Mouse (Mus musculus) CH12.LX (cell line): ENCODE results near the gene Rhbdf2. TPM values are rescaled to one million over a fixed set of nuclear protein-coding genes. Genes with fewer than 3 reads are reported as not detected.

Source experiments
- DNase-seq: peaks from one replicate; pipeline ENCODE4 v3.0.0-alpha.2; 2013; ENCODE audit errors: extremely low read depth
- H3K27ac ChIP-seq: 2 replicates; pipeline ENCODE4 v1.5.1; 2012; ENCODE audit warnings: low read depth, mild to moderate bottlenecking, control low read depth, moderate library complexity; ENCODE audit not compliant: insufficient read depth
- H3K27me3 ChIP-seq: replicated peaks from 2 replicates; pipeline ENCODE3; 2012; ENCODE audit warnings: inconsistent platforms
- H3K36me3 ChIP-seq, 2 experiments: replicated peaks in 1 of 2; 2 replicates each; pipeline versions ENCODE3 to v1.6.1; 2012; ENCODE audit warnings: inconsistent platforms in 1 of 2, low read length in 1 of 2, mild to moderate bottlenecking in 1 of 2, mixed read lengths in 1 of 2, moderate library complexity in 1 of 2; ENCODE audit not compliant: control insufficient read depth in 1 of 2, insufficient read depth in 1 of 2
- H3K4me1 ChIP-seq, 2 experiments: 2 replicates each; pipeline ENCODE4 v1.6.1; 2012; ENCODE audit warnings: inconsistent platforms in 1 of 2, moderate library complexity in 1 of 2; ENCODE audit not compliant: insufficient read depth in 2 of 2, control insufficient read depth in 1 of 2
- H3K4me2 ChIP-seq: 2 replicates; pipeline ENCODE4 v1.6.1; 2012; ENCODE audit warnings: low read depth, mild to moderate bottlenecking, control low read depth; ENCODE audit not compliant: poor library complexity, insufficient read depth, severe bottlenecking
- H3K4me3 ChIP-seq, 3 experiments: fragments of 150-350 bp in 1 of 3; sonication (generic) in 1 of 3; replicated peaks in 1 of 3; 2 replicates each; pipeline versions ENCODE3 to v1.5.1; 2011 to 2012; ENCODE audit warnings: low read depth in 2 of 3, low read length in 2 of 3, mild to moderate bottlenecking in 2 of 3, moderate library complexity in 2 of 3, control low read depth in 1 of 3, improper control_type of control experiment in 1 of 3, inconsistent platforms in 1 of 3, mixed read lengths in 1 of 3; ENCODE audit not compliant: poor library complexity in 1 of 3
- H3K79me2 ChIP-seq: replicated peaks from 2 replicates; pipeline ENCODE4 v1.6.1; 2012; ENCODE audit warnings: mild to moderate bottlenecking, moderate library complexity; ENCODE audit not compliant: control insufficient read depth, poor library complexity, insufficient read depth, severe bottlenecking; ENCODE audit errors: extremely low read depth
- H3K9ac ChIP-seq: 2 replicates; pipeline ENCODE4 v1.6.1; 2012; ENCODE audit warnings: low read depth, mild to moderate bottlenecking, control low read depth, moderate library complexity; ENCODE audit not compliant: insufficient read depth
- H3K9me3 ChIP-seq: replicated peaks from 2 replicates; pipeline ENCODE3; 2012; ENCODE audit warnings: low read length, inconsistent platforms, mixed read lengths
- BHLHE40 ChIP-seq: IDR thresholded peaks from 2 replicates; pipeline ENCODE4 v1.6.1; 2011; ENCODE audit warnings: mild to moderate bottlenecking, low read depth, low read length, improper control_type of control experiment
- CHD1 ChIP-seq: IDR thresholded peaks from 2 replicates; pipeline ENCODE4 v1.6.1; 2012; ENCODE audit warnings: low read depth, low read length, improper control_type of control experiment, inconsistent platforms
- CHD2 ChIP-seq: IDR thresholded peaks from 2 replicates; pipeline ENCODE4 v1.6.1; 2011; ENCODE audit warnings: low read length, improper control_type of control experiment
- CTCF ChIP-seq, 2 experiments: IDR thresholded peaks in 1 of 2; conservative IDR thresholded peaks in 1 of 2; 2 replicates each; pipeline ENCODE4 v1.5.1; 2011 to 2012; ENCODE audit warnings: low read depth in 2 of 2, low read length in 2 of 2, improper control_type of control experiment in 1 of 2, inconsistent platforms in 1 of 2, mild to moderate bottlenecking in 1 of 2, moderate library complexity in 1 of 2
- E2F4 ChIP-seq: IDR thresholded peaks from 2 replicates; pipeline ENCODE4 v1.6.1; 2011; ENCODE audit warnings: low read depth, low read length, improper control_type of control experiment; ENCODE audit not compliant: insufficient replicate concordance
- EP300 ChIP-seq: IDR thresholded peaks from 2 replicates; pipeline ENCODE4 v1.6.1; 2011; ENCODE audit warnings: low read length, improper control_type of control experiment
- ETS1 ChIP-seq: conservative IDR thresholded peaks from 2 replicates; pipeline ENCODE4 v1.6.1; 2012; ENCODE audit warnings: low read depth, mild to moderate bottlenecking, inconsistent platforms, low read length, improper control_type of control experiment, moderate library complexity
- GABPA ChIP-seq: IDR thresholded peaks from 2 replicates; pipeline ENCODE4 v1.6.1; 2012; ENCODE audit warnings: low read depth, low read length, improper control_type of control experiment, inconsistent platforms; ENCODE audit not compliant: insufficient replicate concordance
- HCFC1 ChIP-seq: IDR thresholded peaks from 2 replicates; pipeline ENCODE4 v1.6.1; 2012; ENCODE audit warnings: low read depth, mild to moderate bottlenecking, inconsistent platforms, low read length, improper control_type of control experiment
- JUN ChIP-seq: IDR thresholded peaks from 2 replicates; pipeline ENCODE4 v1.6.1; 2011; ENCODE audit warnings: low read depth, mild to moderate bottlenecking, low read length, improper control_type of control experiment, moderate library complexity; ENCODE audit not compliant: insufficient read depth
- JUND ChIP-seq: conservative IDR thresholded peaks from 2 replicates; pipeline ENCODE4 v1.6.1; 2011; ENCODE audit warnings: low read depth, low read length, improper control_type of control experiment
- KAT2A ChIP-seq: IDR thresholded peaks from 2 replicates; pipeline ENCODE4 v1.6.1; 2012; ENCODE audit warnings: low read length, improper control_type of control experiment, inconsistent platforms; ENCODE audit not compliant: insufficient replicate concordance
- MAZ ChIP-seq: IDR thresholded peaks from 2 replicates; pipeline ENCODE4 v1.6.1; 2012; ENCODE audit warnings: low read depth, mild to moderate bottlenecking, inconsistent platforms, low read length, improper control_type of control experiment, moderate library complexity
- MEF2A ChIP-seq: IDR thresholded peaks from 2 replicates; pipeline ENCODE4 v1.6.1; 2014; ENCODE audit warnings: low read depth, mild to moderate bottlenecking, inconsistent platforms, low read length, improper control_type of control experiment, borderline replicate concordance
- MYC ChIP-seq: IDR thresholded peaks from 2 replicates; pipeline ENCODE4 v1.6.1; 2011; ENCODE audit warnings: low read depth, mild to moderate bottlenecking, improper control_type of control experiment, low read length
- NELFE ChIP-seq: IDR thresholded peaks from 2 replicates; pipeline ENCODE4 v1.6.1; 2011; ENCODE audit warnings: low read depth, low read length, improper control_type of control experiment
- NRF1 ChIP-seq: IDR thresholded peaks from 2 replicates; pipeline ENCODE4 v1.6.1; 2014; ENCODE audit warnings: low read depth, mild to moderate bottlenecking, inconsistent platforms, low read length, improper control_type of control experiment, moderate library complexity
- RAD21 ChIP-seq: IDR thresholded peaks from 2 replicates; pipeline ENCODE4 v1.6.1; 2011; ENCODE audit warnings: low read depth, mild to moderate bottlenecking, low read length, improper control_type of control experiment, moderate library complexity
- RCOR1 ChIP-seq: conservative IDR thresholded peaks from 2 replicates; pipeline ENCODE4 v1.6.1; 2012; ENCODE audit warnings: low read depth, mild to moderate bottlenecking, inconsistent platforms, low read length, improper control_type of control experiment
- SMC3 ChIP-seq: IDR thresholded peaks from 2 replicates; pipeline ENCODE4 v1.6.1; 2011; ENCODE audit warnings: low read depth, low read length, improper control_type of control experiment
- TCF12 ChIP-seq: IDR thresholded peaks from 2 replicates; pipeline ENCODE4 v1.6.1; 2014; ENCODE audit warnings: low read depth, mild to moderate bottlenecking, inconsistent platforms, low read length, improper control_type of control experiment
- USF1 ChIP-seq: IDR thresholded peaks from 2 replicates; pipeline ENCODE4 v1.6.1; 2014; ENCODE audit warnings: low read depth, mild to moderate bottlenecking, inconsistent platforms, low read length, improper control_type of control experiment
- USF2 ChIP-seq: conservative IDR thresholded peaks from 2 replicates; pipeline ENCODE4 v1.6.1; 2011; ENCODE audit warnings: low read depth, low read length, improper control_type of control experiment
- ZC3H11A ChIP-seq: IDR thresholded peaks from 2 replicates; pipeline ENCODE4 v1.6.1; 2012; ENCODE audit warnings: low read depth, mild to moderate bottlenecking, inconsistent platforms, low read length, improper control_type of control experiment
- ZKSCAN1 ChIP-seq: IDR thresholded peaks from 2 replicates; pipeline ENCODE4 v1.6.1; 2012; ENCODE audit warnings: low read depth, inconsistent platforms, low read length, improper control_type of control experiment, borderline replicate concordance
- ZMIZ1 ChIP-seq: IDR thresholded peaks from 2 replicates; pipeline ENCODE4 v1.6.1; 2012; ENCODE audit warnings: low read depth, mild to moderate bottlenecking, inconsistent platforms, low read length, improper control_type of control experiment
- ZNF384 ChIP-seq: IDR thresholded peaks from 2 replicates; pipeline ENCODE4 v1.6.1; 2012; ENCODE audit warnings: low read depth, low read length, improper control_type of control experiment, inconsistent platforms
- dilution Hi-C: fragments of 300-500 bp; cut with MboI; formaldehyde crosslinking; loops from 2 replicates; pipeline ENCODE4 v1.14.3; 2020; ENCODE audit warnings: low sequenced_read_pairs; ENCODE audit not compliant: extremely low pct_unique_long_range_greater_than_20kb, extremely low pct_ligation_motif_present
- in situ Hi-C: fragments of 300-500 bp; cut with MboI; formaldehyde crosslinking; loops from 3 replicates; pipeline ENCODE4 v1.14.3; 2019; ENCODE audit warnings: low sequenced_read_pairs, low pct_ligation_motif_present, low pct_unique_long_range_greater_than_20kb, mixed read lengths
- polyA plus RNA-seq: library from polyadenylated mRNA; unstranded; fragments of >175 nt; gene quantifications from 2 replicates; pipeline ENCODE4 v1.2.1, GENCODE M21; 2012; ENCODE audit warnings: low read depth; ENCODE audit not compliant: insufficient read length
- total RNA-seq, 2 experiments: library from RNA; depleted of rRNA; stranded (reverse); fragments of 300-350 nt in 1 of 2; fragments of >200 nt in 1 of 2; gene quantifications; 2 replicates each; pipeline ENCODE4 v1.2.3; 2012 to 2014

Rhbdf2 gene
- total and polyA plus RNA-seq, 3 experiments, result 3.1 to 14.7 (median 12.1) TPM

DNA sequence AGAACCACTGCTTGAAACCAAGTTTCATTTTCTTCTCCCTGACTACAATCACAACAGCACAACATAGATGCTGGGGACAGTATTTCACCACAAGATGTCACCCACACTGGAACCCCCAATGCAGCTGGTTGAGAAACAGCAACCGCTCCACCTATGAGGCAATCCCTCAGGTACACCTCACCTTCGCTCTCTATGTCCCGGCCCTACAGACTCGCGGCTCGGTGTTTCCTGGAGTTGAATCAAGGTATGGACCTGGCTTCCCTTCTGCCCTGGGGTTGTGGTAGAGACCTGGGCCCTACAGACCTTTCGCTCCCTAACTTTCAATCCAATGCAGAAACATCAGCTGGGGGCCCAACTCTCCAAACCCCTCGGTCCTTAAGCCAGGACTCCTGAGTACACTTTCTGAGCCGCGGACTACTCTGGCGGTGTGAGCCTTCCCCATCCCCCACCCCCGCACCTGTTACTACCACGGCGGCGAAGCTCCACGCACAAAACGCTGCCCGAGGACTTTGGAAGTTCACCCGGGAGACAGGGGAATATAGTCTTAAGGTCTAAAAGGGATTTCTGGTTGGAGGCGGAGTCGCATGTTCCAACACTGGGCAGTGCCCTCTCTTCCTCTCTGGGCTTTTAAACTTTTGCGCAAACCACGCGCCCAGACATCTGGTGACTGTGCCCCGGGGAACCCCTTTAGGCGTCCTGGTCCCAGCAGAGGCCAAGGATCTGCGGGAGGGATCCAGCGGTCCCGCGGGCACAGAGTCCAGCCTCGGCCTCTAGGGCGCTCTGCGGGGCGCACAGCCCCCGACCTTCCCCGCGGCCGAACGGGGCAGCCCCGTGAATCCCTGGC is 3.3 kb downstream of the Rhbdf2 start (continued):
- no peak for TF ChIP-seq MEF2A
- TF ChIP-seq RAD21, result no peak

DNA sequence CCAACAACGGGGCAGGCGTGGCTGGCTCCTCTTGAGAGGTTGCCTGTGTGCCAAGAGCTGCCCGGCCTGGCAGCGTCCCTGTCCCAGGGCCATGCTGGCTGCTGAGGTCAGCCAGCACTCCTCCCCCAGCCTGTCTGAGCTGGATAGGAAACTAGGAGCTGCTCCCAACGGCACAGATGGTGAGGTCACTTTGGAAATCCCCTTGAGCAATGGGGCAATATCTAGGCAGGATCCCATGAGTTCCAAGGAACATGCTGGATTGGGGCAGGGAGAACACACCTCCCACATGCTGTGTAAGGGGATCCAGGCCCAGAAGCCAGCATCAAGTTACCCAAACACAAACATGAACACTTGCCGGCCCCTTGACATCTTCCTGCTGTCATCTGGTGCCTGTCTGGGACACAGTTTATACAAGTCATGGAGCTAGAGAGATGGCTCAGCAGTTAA is 5.5 kb downstream of the Rhbdf2 start:
- Histone ChIP-seq H3K36me3 (peaks cover 0 to 5% of the 10 kb centered on the region in 2 experiments), H3K9me3 (no peaks in the 10 kb centered on the region), H3K4me2 (peak overlapping the region; percentile 9; the same call in 1 of the 2 replicates), H3K79me2 (no peaks in the 10 kb centered on the region)
- in situ Hi-C loops, result no loop called here
- dilution Hi-C loops, result no loop called here
- TF ChIP-seq USF1, result no peak
- no peak for TF ChIP-seq E2F4
- no peak for TF ChIP-seq CHD1
- no peak for TF ChIP-seq HCFC1
- TF ChIP-seq NRF1, result no peak
- TF ChIP-seq ZNF384, result no peak
- peak; percentile 33; the same call in 1 of the 2 replicates for TF ChIP-seq EP300
- TF ChIP-seq JUN, result 0 out of 2 replicates have a peak, but pooled peaks have one; percentile 6
- TF ChIP-seq, all 38 proteins: peak for 2
- H3K27ac ChIP-seq, result no peak overlapping the region
- H3K4me1 ChIP-seq, result peaks cover 67 to 90% of the 10 kb centered on the region in 2 experiments
- no peak for DNase-seq
- H3K27me3 ChIP-seq, result no peaks in the 10 kb centered on the region
- no peak overlapping the region for H3K9ac ChIP-seq
- peak overlapping the region in 1 of 3 experiments; percentile 10 for H3K4me3 ChIP-seq

DNA sequence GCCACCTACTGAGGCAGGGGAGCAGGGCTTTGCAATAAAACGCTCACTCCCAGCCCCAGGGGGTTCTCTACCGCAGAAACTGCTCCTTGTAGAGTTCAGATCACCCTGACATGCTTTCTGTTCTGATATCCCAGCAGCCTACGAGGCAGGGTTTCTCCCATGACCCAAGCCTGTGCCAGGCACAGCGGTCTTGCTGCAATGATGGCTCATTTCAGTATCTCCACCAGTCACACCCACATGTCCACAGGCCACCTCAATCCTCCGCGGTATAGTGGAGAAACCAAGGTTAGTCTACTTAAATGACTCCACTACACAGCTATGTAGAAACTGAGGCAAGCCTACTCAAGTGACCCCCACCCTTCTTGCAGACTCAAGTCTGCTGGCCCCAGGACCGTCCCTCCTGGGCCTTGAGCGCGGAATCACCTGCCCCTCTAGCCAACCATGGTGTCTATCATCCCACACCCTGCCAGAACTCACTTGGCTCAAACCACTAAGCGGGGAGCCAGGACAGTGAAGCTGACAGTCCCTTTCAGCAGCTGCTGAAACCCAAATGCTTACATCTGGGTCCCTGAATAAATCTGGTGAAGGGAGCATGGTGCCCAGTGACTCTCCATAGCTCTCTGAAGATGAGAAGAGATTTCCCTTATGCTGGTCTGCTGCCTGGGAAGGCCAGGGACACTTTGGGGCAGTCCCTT is 6.1 kb downstream of the Rhbdf2 start:
- in situ Hi-C loops, result no loop called here
- Histone ChIP-seq H3K4me3 (peak overlapping the region in 1 of 3 experiments; percentile 10), H3K27ac (no peak overlapping the region; the same call in 1 of the 2 replicates), H3K79me2 (no peaks in the 10 kb centered on the region), H3K27me3 (no peaks in the 10 kb centered on the region), H3K4me1 (peaks cover 70 to 91% of the 10 kb centered on the region in 2 experiments), H3K4me2 (peak overlapping the region; percentile 14), H3K9me3 (no peaks in the 10 kb centered on the region), H3K36me3 (peaks cover 0 to 5% of the 10 kb centered on the region in 2 experiments), H3K9ac (no peak overlapping the region)
- dilution Hi-C loops, result no loop called here
- peak; percentile 58 for DNase-seq
- TF ChIP-seq KAT2A (no peak), CTCF (conservative IDR thresholded peaks at IDR 0.05 in 1 of 2, IDR thresholded peaks at IDR 0.05 in 1 of 2; ENCODE audit: low read depth in 2 of 2, low read length in 2 of 2) (no peak), JUN (no peak), MYC (no peak), ZMIZ1 (no peak), ZC3H11A (no peak), CHD2 (no peak), BHLHE40 (0 out of 2 replicates have a peak, but pooled peaks have one; percentile 34), ZKSCAN1 (no peak), RCOR1 (no peak), JUND (0 out of 2 replicates have a peak, but pooled peaks have one; percentile 16), CHD1 (no peak), GABPA (no peak), USF2 (no peak), NELFE (no peak), RAD21 (no peak), TCF12 (no peak), ETS1 (peak; percentile 7), MAZ (no peak), SMC3 (no peak), ZNF384 (no peak)
